Mouse (Mus musculus) right cerebral cortex, postnatal 10 days (tissue): Measurements from ENCODE around the gene Rbks.

Experiments
- DNase-seq, 2 experiments: peaks; one replicate each; pipeline ENCODE4 v3.0.0; 2021; ENCODE audit warnings: low spot score in 2 of 2

Rbks gene

DNA sequence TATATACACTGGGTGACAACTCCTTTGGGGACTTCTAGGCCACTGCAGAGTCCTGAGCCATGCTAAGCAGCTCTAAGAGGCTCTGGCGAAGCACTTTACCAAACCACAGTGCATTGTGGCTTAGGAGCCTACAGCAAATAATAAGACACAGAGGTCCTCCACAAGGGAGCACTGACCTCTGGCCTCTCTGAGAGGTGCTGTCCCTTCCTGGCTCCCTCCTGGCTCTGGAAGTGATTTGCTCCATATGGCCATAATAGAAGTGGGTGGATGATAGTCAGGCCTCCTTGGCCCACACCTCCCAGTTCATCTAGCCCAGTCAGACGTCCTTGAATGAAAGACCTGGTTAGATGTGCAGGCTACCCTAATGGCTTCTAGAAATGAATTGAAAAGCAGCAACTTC, 109.4 kb downstream of the Rbks start:
- no peak for DNase-seq

DNA sequence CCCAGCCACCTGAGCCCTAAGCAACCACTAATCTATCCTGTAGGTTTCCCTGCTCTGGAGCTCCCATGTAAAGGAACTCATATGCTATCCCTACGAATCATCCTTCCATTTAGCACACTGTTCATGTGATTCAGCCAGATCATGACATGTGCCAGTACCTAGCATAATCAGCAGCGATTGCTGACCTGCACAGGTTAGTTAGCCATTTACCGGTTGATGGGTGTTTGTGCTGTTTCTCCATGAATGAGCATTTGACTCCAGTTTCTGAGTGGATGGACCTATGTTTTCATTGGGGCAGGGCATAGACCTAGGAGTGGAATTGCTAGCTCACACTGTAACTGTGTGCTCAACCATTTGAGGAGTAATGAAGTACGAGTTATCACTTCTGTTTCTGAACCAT, 111.9 kb downstream of the Rbks start:
- no peak for DNase-seq

DNA sequence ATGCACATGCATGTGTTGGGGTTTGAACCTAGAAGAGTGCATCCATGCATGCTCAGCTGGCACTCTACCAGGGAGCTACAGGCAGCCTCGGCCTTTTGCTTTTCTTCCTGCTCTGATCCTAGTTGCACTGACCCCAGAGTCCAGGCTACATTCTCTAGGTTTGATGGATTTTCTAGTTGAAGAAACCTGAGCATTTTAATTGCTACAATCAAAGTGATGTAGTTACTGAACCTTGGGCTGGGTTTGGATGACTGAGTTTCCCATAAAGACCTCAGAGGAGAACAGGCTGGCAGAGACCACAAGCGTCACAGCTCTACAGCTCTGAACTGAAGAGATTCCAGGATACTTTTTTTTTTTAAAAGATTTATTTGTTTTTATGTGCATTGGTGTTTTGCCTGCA, 114.2 kb downstream of the Rbks start:
- DNase-seq = no peak

DNA sequence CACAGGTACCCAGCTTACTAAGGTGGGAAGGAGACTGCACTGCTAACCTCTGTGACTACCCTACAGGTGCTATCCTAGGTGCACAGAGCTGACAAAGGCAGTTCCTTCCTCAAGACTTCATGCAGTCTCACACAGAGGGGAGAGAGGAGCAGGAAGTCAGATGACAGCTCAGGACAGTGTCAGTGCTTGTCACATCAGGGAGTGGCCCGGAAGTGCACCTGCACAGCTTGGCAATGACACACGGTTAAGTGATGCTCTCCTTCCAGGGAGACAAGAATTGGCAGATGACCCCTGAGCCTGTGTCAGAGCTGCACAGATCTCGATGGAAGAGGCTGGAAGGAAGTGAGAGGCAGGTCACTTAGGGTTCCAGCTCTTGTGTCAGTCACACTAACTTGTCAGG, 115.5 kb downstream of the Rbks start:
- DNase-seq = no peak

DNA sequence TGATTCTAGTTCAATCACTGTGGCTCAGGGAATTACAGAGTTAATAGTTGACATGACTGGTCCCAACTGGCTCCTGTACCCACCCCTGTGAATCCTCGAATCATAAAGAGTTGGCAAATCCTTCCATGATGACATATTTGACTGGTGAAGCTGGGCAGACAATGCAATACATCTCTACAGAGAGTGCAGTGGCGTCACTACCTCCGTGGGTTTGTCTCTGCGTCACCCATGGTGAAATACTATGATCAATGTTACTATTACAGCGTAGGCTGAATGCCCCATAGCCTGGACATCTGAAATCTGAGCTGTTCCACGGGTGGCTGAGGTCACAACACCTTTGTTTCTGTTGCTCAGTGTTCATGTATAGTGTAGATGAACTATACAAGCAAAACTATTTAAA, 116.2 kb downstream of the Rbks start:
- DNase-seq = no peak

DNA sequence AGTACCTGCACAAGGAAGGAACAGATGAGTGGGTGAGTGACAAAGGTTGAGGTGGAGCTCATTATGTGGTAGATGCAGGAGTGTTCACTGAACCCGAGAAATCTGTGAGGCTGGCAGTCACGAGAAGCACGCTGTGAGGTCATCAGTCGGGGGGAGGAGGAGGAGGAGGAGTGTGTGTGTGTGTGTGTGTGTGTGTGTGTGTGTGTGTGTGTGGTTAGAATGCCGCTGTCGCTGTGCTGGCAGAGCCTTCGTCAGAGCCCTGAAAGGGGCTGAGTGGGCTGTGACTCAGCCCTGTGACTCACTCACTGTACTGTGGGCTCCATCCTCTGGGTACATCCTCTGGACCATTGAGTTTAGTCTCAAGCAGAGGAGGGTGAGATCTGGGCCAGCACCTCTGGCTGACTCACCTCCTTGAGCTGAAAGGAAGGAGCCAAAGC, 120.9 kb downstream of the Rbks start:
- no peak for DNase-seq
